Mouse (Mus musculus) 3T3-L1 (cell line): ENCODE results near the gene Lcn9.

Experiments used
- DNase-seq: peaks from one replicate; pipeline ENCODE4 v3.0.0-alpha.2; 2015; ENCODE audit warnings: low read depth, low spot score

Gene Lcn9

GRCm38 (mm10) chr2:25847226-25847625 lies 24.3 kb downstream of the Lcn9 start, which contains the start of gene Sohlh1:
Gene Sohlh1, minus strand, starts transcription at chr2:25847248.
- no peak for DNase-seq

GRCm38 (mm10) chr2:25850330-25850729 lies 27.4 kb downstream of the Lcn9 start:
- DNase-seq: peak; percentile 21

GRCm38 (mm10) chr2:25852626-25853025 lies 29.7 kb downstream of the Lcn9 start:
- DNase-seq: peak; percentile 47

GRCm38 (mm10) chr2:25853998-25854397 lies 31.0 kb downstream of the Lcn9 start:
- no peak for DNase-seq

GRCm38 (mm10) chr2:25859891-25860290 lies 36.9 kb downstream of the Lcn9 start:
- no peak for DNase-seq

- no peak for DNase-seq
Measured at GRCm38 (mm10) chr2:25862038-25862437, 39.1 kb downstream of the Lcn9 start.

GRCm38 (mm10) chr2:25862696-25863270 lies 39.8 kb downstream of the Lcn9 start:
- DNase-seq: no peak

GRCm38 (mm10) chr2:25863337-25864131 lies 40.6 kb downstream of the Lcn9 start, which contains the start of gene Kcnt1:
Gene Kcnt1, plus strand, starts transcription at chr2:25863734.
- DNase-seq: no peak

- DNase-seq: no peak
Measured at GRCm38 (mm10) chr2:25864230-25864629, 41.3 kb downstream of the Lcn9 start.

GRCm38 (mm10) chr2:25865412-25865811 lies 42.5 kb downstream of the Lcn9 start:
- DNase-seq: peak; percentile 87

GRCm38 (mm10) chr2:25866656-25867055 lies 43.7 kb downstream of the Lcn9 start:
- peak; percentile 47 for DNase-seq
